Mouse (Mus musculus): ENCODE results near the gene 6430550D23Rik.
"Not testable (repeated sequence)": the region's sequence is repeated elsewhere in the genome, so short reads cannot be mapped to it uniquely, and the experiment has no call there.

The 6430550D23Rik gene

DNA sequence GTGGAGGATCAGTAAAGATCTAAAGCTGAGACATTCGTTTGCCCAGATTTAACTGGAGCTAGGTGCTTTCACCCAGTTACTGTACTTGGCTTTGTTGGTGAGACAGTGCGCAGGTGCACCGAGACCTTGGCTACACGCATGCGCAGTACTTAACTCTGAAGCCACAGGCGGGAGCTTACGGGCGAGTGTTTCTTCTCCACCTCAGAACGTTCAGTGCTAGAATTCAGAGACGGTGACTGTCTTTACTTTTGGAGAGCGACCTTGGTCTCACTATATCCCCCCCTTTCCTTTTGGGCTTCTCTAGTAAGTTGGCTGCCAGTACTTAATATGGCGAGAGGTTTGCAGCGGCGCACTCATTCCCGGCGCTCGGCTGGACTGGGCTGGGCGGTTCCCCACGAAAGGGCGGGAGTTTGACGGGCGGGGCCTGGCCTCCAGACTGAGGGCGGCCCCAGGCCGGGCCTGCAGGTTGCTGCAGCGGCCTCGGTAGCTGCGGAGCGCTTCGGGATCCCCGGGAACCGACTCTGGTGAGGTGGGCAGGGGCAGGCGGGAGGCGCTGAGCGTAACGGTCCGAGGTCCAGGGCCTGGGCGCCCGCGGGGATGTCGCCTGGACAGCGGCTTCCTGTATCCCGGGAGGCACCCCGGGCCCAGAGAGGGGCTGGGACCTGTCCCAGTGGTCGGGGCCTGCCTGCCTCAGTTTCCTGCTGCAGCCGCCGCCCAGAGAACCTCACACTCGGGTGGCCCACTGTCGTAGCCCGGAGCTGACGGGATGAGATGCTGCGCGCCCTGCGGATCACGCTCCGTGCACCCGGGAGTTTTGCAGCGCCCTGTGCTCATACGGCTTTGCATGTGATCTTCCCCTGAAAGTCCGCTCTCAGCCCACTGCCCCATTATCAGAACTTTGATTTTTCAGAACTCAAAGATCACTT is 51.4 kb downstream of the 6430550D23Rik start, which contains the start of gene Cep250:
Gene Cep250 (plus strand): TSS at position 325 of the 926 bp plus-strand sequence.
- DNase-seq (ENCODE audit: low spot score in 2 of 2): peak; percentile 90

DNA sequence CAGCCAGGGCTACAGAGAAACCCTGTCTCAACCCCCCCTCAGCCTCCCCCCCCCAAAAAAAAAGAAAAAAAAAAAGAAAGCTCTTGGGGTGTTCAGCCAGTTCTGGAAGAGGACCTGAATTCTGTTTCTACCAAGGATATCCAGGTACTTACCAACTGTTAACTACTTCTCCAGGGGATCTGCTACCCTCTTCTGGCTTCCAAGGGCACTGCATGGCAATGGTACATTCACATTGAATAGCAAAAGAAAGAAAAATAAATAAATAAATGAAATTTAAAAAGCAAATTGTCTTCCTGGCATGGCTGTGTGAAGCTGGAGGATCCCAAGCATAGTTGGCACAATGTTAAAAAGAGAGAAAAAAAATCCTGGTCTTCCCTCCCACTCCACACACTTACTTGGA is 55.8 kb downstream of the 6430550D23Rik start:
- DNase-seq (ENCODE audit: low spot score in 2 of 2): peak in 1 of 2 experiments; percentile 45

DNA sequence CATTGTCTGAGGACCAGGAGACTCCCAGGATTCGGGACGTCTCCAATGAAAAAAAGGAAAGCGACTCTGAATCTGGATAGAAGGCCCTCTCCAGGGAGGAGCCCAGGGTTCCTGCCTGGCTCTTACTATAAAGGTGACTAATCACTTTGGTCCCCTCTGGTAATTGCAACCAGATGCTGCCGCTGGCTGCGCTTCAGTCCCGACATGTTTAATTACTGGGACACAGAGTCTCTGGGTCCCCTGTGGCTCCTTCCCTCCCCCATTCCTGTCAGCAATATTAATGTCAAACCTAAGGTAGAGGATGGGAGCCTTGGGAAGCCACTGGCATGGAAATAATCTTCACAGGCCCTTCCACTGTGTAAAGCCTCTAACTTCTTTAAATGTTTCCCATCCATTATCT is 58.4 kb downstream of the 6430550D23Rik start:
- no peak for DNase-seq (ENCODE audit: low spot score in 2 of 2)

DNA sequence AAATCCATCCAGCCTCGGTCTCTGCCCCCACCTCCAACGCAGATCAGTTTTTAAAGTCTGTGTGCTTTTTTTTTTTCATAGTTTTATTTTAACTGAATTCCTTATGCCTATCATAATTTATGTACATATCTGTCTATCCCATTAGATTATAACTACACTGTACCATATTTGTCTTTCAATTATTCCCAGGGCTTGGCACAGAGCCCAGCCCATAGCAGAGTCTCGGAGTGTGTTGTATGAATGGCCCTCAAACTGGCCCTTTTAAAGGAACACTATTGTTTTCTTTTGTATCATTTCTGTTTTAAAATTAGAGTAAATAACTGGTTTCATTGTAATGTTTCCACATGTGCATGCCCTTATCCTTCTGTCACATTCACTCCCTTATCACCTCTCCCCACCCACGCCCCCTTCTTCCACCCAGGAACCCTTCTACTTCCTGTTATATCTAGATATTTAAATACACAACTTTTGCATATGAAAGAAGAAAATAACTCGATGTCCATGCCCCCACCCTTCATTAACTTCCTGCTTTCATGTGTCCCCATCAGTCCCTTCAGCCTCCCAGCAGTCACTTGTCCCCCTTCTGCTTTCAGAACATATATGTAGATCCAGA is 60.3 kb downstream of the 6430550D23Rik start:
- DNase-seq (ENCODE audit: low spot score in 2 of 2): peak; percentile 19 to 35

DNA sequence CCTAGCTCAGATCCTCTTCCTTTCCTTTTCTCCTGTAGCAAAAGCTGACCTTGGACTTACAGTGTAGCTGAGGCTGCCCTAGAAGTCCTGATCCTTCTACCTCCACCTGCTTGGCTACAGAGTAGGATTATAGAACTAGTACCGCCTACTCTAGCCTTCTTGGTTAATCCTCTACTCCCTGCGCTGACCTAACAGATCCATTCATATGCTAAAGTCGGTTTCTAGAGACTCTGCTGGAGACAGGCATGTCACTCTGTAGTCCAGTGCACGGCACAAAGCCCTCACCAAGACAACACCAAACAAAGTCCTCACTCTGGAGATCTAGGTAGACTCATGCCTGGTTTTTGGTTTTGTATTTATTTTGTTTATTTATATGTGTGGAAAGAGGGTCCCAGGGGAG is 61.3 kb downstream of the 6430550D23Rik start:
- DNase-seq (ENCODE audit: low spot score in 2 of 2): no peak

DNA sequence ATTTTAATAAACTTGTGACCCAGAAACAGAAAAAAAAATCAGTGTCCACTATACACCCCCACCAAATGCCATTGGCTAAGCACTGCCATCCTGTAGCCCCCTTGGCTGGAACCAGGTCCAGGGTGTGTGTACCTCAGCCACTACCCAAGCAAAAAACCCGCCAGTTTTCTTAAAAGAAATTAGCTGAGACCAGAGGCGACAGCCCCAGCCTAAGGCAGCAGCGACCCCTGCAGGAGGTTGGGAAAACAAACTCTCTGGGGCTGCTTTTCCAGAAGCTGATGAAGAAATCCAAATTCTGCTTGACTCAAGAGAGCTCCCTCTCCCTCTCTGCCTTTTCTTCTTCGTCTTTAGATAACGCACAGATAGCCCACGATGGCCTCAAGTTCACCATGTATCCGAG is 61.7 kb downstream of the 6430550D23Rik start:
- peak; percentile 26 to 42 for DNase-seq (ENCODE audit: low spot score in 2 of 2)

DNA sequence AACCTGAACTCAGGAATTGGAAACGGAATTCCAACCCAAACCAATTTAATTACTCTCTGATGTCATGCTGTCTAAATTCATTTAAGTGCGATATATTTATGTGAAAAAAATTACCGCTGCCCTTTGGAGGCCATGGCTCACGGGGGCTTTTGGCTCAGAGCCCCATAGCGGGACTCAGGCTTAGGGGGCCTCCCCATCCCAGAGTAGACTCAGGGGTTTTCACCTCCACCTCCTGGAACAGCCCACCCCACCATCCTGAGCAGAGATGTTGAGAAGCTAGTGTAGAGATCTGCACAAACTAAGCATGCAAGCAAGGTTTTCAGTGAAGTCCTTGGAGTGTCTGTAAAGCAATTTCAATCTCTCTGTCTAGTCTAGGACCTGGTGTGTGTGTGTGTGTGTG is 62.2 kb downstream of the 6430550D23Rik start:
- no peak for DNase-seq (ENCODE audit: low spot score in 2 of 2)

DNA sequence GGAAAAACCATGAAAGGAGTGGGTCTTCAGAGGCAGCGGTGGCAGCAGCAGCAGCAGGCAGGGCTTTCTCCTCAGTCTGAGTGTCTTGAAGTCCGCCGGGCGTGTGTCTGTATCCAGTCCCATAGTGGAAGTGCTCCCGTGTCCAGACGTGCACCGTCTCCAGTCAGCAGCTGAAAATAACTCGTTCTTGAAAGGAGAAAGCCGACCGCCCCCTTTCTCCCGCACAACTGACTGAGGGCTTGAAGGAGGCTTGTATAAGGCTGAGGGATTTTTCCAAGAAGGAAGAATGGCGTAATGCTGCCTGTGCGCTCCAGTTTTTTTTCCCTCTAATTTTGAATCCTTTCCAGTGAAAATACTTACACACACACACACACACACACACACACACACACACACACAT is 62.7 kb downstream of the 6430550D23Rik start, which contains the start of gene Gdf5:
Gene Gdf5 (minus strand): TSS at position 244 of the 400 bp plus-strand sequence.
- no peak for DNase-seq (ENCODE audit: low spot score in 2 of 2)

DNA sequence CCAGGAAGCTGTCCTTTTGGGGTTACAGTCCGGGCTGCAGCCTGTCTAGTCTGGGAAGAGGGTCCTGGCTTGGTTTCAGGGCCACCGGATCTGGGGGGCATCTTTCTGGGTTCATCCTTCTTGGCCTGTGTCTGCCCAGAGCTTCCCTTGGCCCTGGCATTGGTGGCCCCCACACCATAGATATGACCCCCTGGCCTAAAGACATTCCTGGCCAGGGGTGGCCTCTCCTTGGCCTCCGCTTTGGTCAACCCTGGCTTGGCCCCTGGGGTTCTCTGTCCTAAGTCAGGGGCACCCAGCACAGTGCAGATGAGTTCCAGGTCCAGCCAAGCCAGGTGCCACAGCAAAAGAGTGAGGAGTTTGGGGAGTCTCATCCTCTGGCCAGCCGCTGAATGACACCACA is 63.1 kb downstream of the 6430550D23Rik start:
- no peak for DNase-seq (ENCODE audit: low spot score in 2 of 2)

DNA sequence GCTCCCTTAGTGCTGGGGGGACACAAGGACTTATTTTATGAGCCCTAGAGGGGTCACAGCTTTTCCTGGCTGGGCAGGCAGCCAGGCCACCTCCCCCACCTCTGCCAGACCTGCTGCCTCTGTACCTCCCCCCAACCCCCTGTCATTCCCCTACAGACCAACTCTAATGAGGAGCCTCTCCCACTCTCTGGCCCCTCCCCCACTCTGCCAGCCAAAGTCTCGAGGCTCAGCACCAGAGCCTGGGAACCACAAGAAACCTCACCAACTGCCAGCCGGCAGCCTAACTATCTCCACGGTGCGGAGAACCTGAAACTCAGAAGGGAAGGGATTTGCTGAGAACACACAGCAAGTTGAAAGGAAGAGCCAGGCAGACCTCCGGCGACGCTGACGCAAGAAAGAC is 64.3 kb downstream of the 6430550D23Rik start:
- no peak for DNase-seq (ENCODE audit: low spot score in 2 of 2)

DNA sequence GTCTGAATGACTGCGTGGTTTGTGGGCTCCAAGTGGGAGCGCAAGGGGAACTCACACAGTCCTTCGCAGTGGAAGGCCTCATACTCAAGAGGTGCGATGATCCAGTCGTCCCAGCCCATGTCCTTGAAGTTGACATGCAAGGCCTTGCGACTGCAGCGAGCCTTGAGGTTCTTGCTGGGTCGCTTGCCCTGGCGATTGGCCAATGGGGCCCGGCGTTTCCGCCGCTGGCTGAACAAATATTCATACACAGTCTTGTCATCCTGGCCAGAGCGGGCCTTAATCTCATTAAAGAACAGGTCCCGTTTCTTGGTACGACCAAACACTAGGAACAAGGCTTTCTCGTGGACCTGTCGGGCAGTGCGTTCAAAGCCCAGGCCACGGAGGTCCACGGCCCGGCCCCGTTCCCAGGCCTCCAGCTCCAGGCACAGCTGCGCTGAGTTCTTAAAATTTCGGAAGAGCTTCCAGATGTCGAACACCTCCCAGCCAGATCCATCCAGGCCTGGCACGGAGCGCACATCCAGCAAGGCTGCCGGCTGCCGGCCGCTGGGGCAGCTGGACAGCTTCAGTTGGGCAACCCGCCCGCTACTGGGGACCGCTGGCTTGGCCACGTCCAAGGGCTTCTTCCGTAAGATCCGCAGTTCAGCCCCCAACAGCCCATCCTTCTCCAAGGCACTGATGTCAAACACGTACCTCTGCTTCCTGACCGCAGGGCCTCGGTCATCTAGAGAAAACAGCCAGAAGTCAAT is 65.9 kb downstream of the 6430550D23Rik start:
- no peak for DNase-seq (ENCODE audit: low spot score in 2 of 2)

DNA sequence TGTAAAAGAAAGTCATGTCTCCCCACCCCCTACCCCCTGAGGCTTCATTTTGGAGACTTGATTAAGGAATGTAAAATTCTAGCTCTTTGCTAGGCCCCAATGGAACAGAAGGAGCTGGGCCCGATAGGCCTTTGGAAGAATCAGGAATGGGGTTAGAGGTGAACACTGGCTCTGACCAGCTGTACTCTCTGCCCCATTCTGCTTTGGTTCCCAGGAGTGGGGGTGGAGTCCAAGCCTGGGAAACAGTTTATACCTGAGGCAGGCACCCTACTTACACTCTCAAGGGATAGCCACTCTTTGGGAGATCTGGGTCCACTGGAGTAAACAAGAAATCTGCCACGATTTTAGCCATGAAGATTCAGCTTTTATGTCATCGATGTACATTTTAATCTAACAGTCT is 67.1 kb downstream of the 6430550D23Rik start, which contains the start of gene Gm15557:
Gene Gm15557 (plus strand): TSS at position 48 of the 400 bp plus-strand sequence.
- no peak for DNase-seq (ENCODE audit: low spot score in 2 of 2)

DNA sequence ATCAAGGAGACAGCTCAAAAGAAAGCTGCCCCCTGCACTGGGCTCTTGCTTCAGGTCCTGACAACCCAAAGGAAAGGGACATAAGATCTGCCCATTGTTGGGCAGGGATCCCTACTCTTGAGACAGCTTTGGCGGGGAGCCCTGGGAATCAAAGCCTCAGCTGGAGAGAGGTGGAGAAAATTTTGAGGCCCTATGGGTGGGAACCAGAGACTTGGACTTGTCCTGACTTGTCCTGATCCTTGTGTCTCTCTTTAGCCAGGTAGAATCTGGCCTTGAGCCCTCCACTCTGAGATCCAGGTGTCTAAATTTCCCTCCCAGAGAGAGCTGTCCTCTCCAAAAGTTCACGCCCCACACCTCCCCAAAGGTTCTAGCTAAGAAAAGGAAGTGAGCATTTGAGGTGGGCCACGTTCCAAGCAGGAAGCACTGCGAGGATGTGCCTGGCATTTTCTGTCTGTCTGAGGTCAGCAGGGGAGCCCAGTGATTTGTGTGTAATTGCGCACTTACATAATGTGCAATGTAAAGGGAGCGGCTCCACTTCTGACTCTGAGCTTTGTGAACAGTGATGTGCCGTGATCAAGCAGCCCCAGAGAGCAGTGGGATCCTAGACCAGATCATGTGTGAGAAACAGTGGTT is 67.8 kb downstream of the 6430550D23Rik start:
- DNase-seq (ENCODE audit: low spot score in 2 of 2): no peak

DNA sequence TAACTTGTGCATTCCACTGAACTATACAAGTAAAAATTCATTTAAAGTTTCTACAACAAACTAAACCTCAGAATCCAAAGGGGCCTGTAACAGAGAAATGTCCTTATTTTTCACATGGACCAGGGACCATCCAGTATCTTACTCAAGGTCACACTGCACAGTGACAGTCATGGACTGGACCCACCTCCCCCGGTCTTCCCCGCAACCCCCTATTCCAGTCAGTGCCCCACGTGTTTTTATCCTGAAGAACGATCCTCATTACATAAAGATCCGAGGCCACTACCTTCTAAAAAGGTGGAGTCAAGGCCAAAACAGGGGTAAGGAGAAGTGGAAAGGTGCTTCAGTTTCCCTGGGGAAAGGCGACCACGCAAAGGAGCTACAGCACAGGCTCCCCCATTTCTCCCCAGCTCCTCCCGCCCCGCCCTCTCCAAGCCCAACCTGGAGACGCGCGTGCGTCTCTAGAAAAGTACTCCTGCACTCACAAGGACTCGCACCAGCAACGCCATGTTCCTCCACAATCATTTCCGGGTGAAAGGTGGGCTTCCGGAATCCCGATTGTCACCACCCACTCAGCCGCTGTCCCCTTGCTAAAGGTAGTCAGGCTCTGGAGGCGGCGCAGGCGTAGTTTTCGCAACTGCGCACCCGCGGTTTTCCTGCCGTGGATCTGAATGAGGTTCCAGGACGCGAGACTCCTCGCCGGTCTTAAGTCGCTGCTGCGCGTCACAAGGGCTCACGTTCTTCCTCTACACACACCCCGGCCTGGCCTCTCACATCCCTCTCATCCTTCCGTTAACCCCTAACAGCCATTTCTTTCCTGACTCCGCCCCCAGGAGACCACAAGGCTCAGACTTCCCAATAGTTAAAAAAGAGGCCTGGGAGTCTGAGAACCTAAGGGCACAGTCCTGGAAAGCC is 78.0 kb downstream of the 6430550D23Rik start, which contains the start of gene Uqcc1:
Gene Uqcc1 (minus strand): TSS at position 780 of the 912 bp plus-strand sequence.
- peak; percentile 89 to 91 for DNase-seq (ENCODE audit: low spot score in 2 of 2)

DNA sequence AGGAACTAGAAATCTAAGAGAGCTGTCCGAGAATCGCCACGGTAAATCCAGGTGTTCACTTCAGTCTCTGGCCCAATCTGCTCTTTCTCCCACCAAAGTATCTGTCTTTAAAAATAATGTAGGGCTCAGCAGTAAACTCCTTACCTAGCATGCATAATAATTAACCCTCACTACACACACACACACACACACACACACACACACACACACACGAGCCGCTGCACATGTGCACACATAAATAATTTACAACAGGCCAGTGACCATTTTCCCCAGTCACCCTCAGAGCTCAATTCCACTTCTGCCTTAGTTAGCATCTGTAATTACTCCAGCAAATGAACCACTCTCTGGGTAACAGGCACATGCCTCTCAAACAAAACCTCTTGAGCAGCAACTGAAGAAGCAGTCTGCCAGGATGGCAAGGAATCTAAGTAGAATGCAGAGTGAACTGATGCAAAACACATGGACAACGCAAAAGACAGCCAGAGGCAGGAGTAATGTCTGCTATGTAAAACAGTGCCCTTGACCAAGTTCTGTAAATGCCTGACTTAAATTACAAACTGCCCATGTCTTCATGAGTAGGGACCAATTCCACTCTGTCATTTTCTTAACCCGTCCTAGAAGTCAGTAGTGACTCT is 78.9 kb downstream of the 6430550D23Rik start:
- DNase-seq (ENCODE audit: low spot score in 2 of 2): no peak

DNA sequence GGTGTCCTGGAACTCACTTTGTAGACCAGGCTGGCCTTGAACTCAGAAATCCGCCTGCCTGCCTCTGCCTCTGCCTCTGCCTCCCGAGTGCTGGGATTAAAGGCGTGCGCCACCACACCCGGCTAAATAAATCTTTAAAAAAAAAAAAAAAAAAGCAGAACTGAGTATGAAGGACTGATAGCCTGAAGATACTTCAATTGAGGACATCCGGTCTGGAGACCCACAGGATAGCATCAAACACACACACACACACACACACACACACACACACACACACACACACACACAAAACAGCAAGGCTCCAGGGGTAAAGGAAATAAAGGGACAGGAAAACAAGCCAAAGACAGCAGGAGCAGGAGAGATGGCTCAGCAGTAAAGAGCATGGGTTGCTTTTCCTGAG is 82.6 kb downstream of the 6430550D23Rik start:
- DNase-seq (ENCODE audit: low spot score in 2 of 2): not testable (repeated sequence)

All from spleen, postnatal 36 days (tissue).